Mouse (Mus musculus): ENCODE data around the gene G2e3. TPM values are rescaled to one million over a fixed set of nuclear protein-coding genes. Genes with fewer than 3 reads are reported as not detected.

G2e3 gene
- total RNA-seq (2023) = 13.5 TPM

DNA sequence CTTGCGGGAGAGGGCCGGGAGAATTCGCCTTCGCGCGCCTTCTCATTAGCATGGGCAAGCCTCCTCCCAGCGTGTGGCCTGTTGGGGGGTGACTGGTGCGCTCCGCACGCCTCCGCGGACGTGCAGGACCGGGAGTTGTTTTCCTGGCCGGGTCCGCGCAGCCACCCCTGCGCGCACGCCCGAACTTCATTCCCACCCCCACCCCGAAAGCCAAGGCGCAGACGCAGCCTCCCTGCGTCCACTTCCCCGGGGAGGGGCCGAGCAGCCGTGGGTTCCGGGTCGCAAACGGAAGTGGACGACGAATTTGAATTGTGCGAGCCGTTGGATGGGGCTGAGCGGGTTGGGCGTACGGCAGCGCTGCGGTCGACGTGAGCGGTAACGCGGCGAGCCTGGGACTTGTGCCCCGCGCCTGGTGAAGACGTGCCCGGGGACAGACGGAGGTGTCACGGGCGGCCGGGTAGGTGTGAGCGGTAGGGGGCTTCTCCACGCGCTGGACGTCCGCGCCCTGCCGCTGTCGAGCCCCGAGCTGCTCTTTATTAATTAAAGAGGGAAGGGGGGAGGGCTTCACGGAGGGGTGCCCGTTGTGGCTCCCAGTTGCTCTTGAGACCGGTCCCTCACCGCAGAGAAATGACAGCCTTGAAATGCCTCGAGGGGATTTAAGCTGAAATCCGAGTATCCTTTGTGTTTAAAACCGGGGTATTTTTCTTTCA, at the start of gene G2e3:
TSS of gene G2e3 (plus strand) at position 74 of the 710 bp plus-strand sequence.

GRCm38 (mm10) chr12:51377003-51377887, 29.4 kb downstream of the G2e3 start, which contains the start of gene Scfd1:
TSS of gene Scfd1 (plus strand) at chr12:51377510.

Other genes starting within 250 kb of the G2e3 start
- gene Scfd1, start 29.4 kb downstream of the G2e3 start, total RNA-seq (2023) = 51.7 TPM
- 0.29 TPM for gene Coch, start 245.3 kb downstream of the G2e3 start, total RNA-seq (2023)